ENCODE assay signal across 15 mouse cellular contexts in genomic region chr10:18437584-18437983, GRCm38 (mm10).
A peak's percentile ranks its signal among the peaks of the same experiment; 100 is the strongest.
DNase-seq lines count a peak whose midpoint lies in the region; ATAC-seq and TF ChIP-seq lines count a peak whose summit lies in the region.
"Had no signal": no experiment of that assay in that cellular context is flagged by ENCODE, and none has a peak within 500 bp of the region (broad histone marks: within the 10 kb centered on the region; RNA-seq: fewer than 3 reads in every experiment).

No protein-coding gene starts in this region.

- intact Hi-C loops in gastrocnemius, adult 2 months (cut with DNase I) = no loop called here
- intact Hi-C loops in gastrocnemius, postnatal 14 days (cut with DNase I; ENCODE audit: low total_unique reads) = no loop called here

- DNase-seq in gastrocnemius, adult 2 months = no peak
- no peak for DNase-seq in gastrocnemius, postnatal 14 days
- DNase-seq in kidney, adult 8-10 months = no peak
- no peak for DNase-seq in neural tube, embryonic 10.5 days (ENCODE audit: extremely low spot score, low spot score)
- no peak for DNase-seq in urinary bladder, adult 18-20 months (ENCODE audit: low spot score in 2 of 2)
- no peak for DNase-seq in thymus, adult 18-20 months
- DNase-seq: cerebellum, adult 11-12 months; gastrocnemius, postnatal 25 days; kidney, adult 11 months; right cerebral cortex, postnatal 14 days; thymus, postnatal 4 days had no signal

- no peak for ATAC-seq in kidney, embryonic 16.5 days (ENCODE audit: low FRiP score, low TSS enrichment)
- ATAC-seq in neural tube, embryonic 13.5 days (ENCODE audit: low read depth) = no peak

- peaks cover 14% of the 10 kb centered on the region; the same call in 1 of the 2 replicates for H3K4me1 ChIP-seq in kidney, embryonic 16.5 days (ENCODE audit: insufficient read depth, low read length)
- H3K4me1 ChIP-seq in neural tube, embryonic 13.5 days (replicated peaks) = peaks cover 21% of the 10 kb centered on the region

- TF ChIP-seq CTCF in gastrocnemius, adult 2 months (IDR thresholded peaks at IDR 0.05) = no peak

- no peak overlapping the region for H3K4me3 ChIP-seq in gastrocnemius, adult 2 months
- no peak overlapping the region for H3K4me3 ChIP-seq in kidney, embryonic 16.5 days (ENCODE audit: low read length)
- H3K4me3 ChIP-seq in neural tube, embryonic 13.5 days = no peak overlapping the region

- no peaks in the 10 kb centered on the region for H3K36me3 ChIP-seq in kidney, embryonic 16.5 days (ENCODE audit: insufficient read depth, low read length)
- H3K36me3 ChIP-seq in neural tube, embryonic 13.5 days = no peaks in the 10 kb centered on the region
- H3K36me3 ChIP-seq: G1E had no signal

- H3K27me3 ChIP-seq in kidney, embryonic 16.5 days (ENCODE audit: insufficient read depth, low read length) = no peaks in the 10 kb centered on the region
- H3K27me3 ChIP-seq in neural tube, embryonic 13.5 days = no peaks in the 10 kb centered on the region

- WGBS in kidney, embryonic 16.5 days = 77% methylated on average over 2 of the region's 2 CpGs
- WGBS in neural tube, embryonic 13.5 days = 54% methylated on average over 2 of the region's 2 CpGs

- no peaks in the 10 kb centered on the region for H3K9me3 ChIP-seq in kidney, embryonic 16.5 days (ENCODE audit: low read length)
- no peaks in the 10 kb centered on the region for H3K9me3 ChIP-seq in neural tube, embryonic 13.5 days
- H3K9me3 ChIP-seq: G1E had no signal

- no peak overlapping the region for H3K4me2 ChIP-seq in kidney, embryonic 16.5 days (replicated peaks; ENCODE audit: low read depth, low read length)
- no peak overlapping the region for H3K4me2 ChIP-seq in neural tube, embryonic 13.5 days

- H3K9ac ChIP-seq in kidney, embryonic 16.5 days (replicated peaks; ENCODE audit: low read length) = no peak overlapping the region
- H3K9ac ChIP-seq in neural tube, embryonic 13.5 days = no peak overlapping the region
- H3K9ac ChIP-seq: liver, embryonic 14.5 days had no signal

- H3K27ac ChIP-seq in gastrocnemius, adult 2 months = peak overlapping the region; percentile 24; the same call in 1 of the 2 replicates
- H3K27ac ChIP-seq in kidney, embryonic 16.5 days (ENCODE audit: low read length) = peak overlapping the region; percentile 53; the same call in 1 of the 2 replicates
- 0 out of 2 replicates have a peak overlapping the region, but pooled peaks have one; percentile 33 for H3K27ac ChIP-seq in neural tube, embryonic 13.5 days (replicated peaks)
- H3K27ac ChIP-seq: liver, embryonic 14.5 days had no signal
